Mouse (Mus musculus): Measurements from ENCODE around the gene Pak4.
A peak's percentile ranks its signal among the peaks of the same experiment; 100 is the strongest.
"Not testable (repeated sequence)": the region's sequence is repeated elsewhere in the genome, so short reads cannot be mapped to it uniquely, and the experiment has no call there.

GRCm38 (mm10) chr7:28603788-28604187 lies 5.8 kb upstream of the Pak4 start:
- peak; percentile 27; the same call in 1 of the 2 replicates for TF ChIP-seq CTCF (conservative IDR thresholded peaks at IDR 0.05; ENCODE audit: insufficient read depth, insufficient read length, low read depth, low read length)
- TF ChIP-seq POLR2A (IDR thresholded peaks at IDR 0.05; ENCODE audit: low read depth, low read length) = not testable (repeated sequence)
